Mouse (Mus musculus) left cerebral cortex, adult 2 months (tissue): ENCODE measurements at regions not wholly inside any gene's neighbourhood (a gene's known extent, or its start where the extent isn't known, plus 50 kb on each side); places are given as distances from the start of the nearest gene placed in this dataset.

Experiments used
- DNase-seq, 2 experiments: peaks; one replicate each; pipeline ENCODE4 v3.0.0; 2021 to 2022; ENCODE audit warnings: low spot score in 2 of 2, mixed read lengths in 1 of 2; ENCODE audit errors: extremely low spot score in 1 of 2
- H3K27ac ChIP-seq: fragments of 200-600 bp; 2 replicates; pipeline ENCODE4 v1.8.1; 2022
- H3K4me3 ChIP-seq: fragments of 200-600 bp; 2 replicates; pipeline ENCODE4 v1.8.1; 2022
- CTCF ChIP-seq: fragments of 200-600 bp; IDR thresholded peaks from 2 replicates; pipeline ENCODE4 v1.8.1; 2022; ENCODE audit warnings: antibody characterized with exemption, mild to moderate bottlenecking, moderate library complexity
- intact Hi-C: fragments of 180-260 bp; cut with DNase I; formaldehyde crosslinking; loops from one replicate; pipeline ENCODE4 v1.15.1; 2025

- intact Hi-C loops: no loop called here
- Histone ChIP-seq H3K4me3 (no peak overlapping the region), H3K27ac (no peak overlapping the region)
- no peak for DNase-seq
- no peak for TF ChIP-seq CTCF
Observed at GRCm38 (mm10) chr12:32306326-32306725, 72.2 kb upstream of the Ccdc71l start.

- Histone ChIP-seq H3K4me3 (no peak overlapping the region), H3K27ac (no peak overlapping the region)
- no peak for DNase-seq
- no peak for TF ChIP-seq CTCF
- intact Hi-C loops: no loop called here
Observed at GRCm38 (mm10) chr12:32307280-32308006, 71.1 kb upstream of the Ccdc71l start.

- TF ChIP-seq CTCF: no peak
- no peak overlapping the region for H3K27ac ChIP-seq
- intact Hi-C loops: no loop called here
- no peak overlapping the region for H3K4me3 ChIP-seq
- no peak for DNase-seq
Observed at GRCm38 (mm10) chr12:32315099-32315783, 63.3 kb upstream of the Ccdc71l start.
